Mouse (Mus musculus) embryonic fibroblast, embryonic 13.5 days (primary cell): ENCODE measurements around the gene Gls.

Experiments
- CTCF ChIP-seq: IDR thresholded peaks from 2 replicates; pipeline ENCODE4 v1.5.1; 2011; ENCODE audit warnings: mild to moderate bottlenecking, control low read depth, low read length, moderate library complexity, borderline replicate concordance; ENCODE audit not compliant: insufficient read depth
- POLR2A ChIP-seq: IDR thresholded peaks from 2 replicates; pipeline ENCODE4 v1.6.1; 2011; ENCODE audit warnings: low read depth, mild to moderate bottlenecking, control low read depth, low read length, moderate library complexity

- TF ChIP-seq CTCF (no peak), POLR2A (no peak)
Measured at GRCm38 (mm10) chr1:52163707-52164457, 69.2 kb downstream of the Gls start.
